Mouse (Mus musculus): Measurements from ENCODE around the gene Hdlbp.
"Not testable (repeated sequence)": the region's sequence is repeated elsewhere in the genome, so short reads cannot be mapped to it uniquely, and the experiment has no call there.

Gene Hdlbp

GRCm38 (mm10) chr1:93478586-93479475 lies at the start of gene Hdlbp:
TSS of gene Hdlbp (minus strand) at chr1:93478815.
- peak; percentile 99 for DNase-seq (ENCODE audit: low read depth, low spot score)

- no peak for DNase-seq (ENCODE audit: low read depth, low spot score)
Measured at GRCm38 (mm10) chr1:93522325-93522724, 43.7 kb upstream of the Hdlbp start.

GRCm38 (mm10) chr1:93521491-93521890 lies 42.9 kb upstream of the Hdlbp start:
- DNase-seq (ENCODE audit: low read depth, low spot score), result no peak

- DNase-seq (ENCODE audit: low read depth, low spot score), result no peak
Measured at GRCm38 (mm10) chr1:93513221-93513620, 34.6 kb upstream of the Hdlbp start.

- peak; percentile 9 for DNase-seq (ENCODE audit: low read depth, low spot score)
Measured at GRCm38 (mm10) chr1:93512351-93512690, 33.7 kb upstream of the Hdlbp start.

GRCm38 (mm10) chr1:93511585-93512350 lies 33.2 kb upstream of the Hdlbp start, which contains the start of gene Farp2:
TSS of gene Farp2 (plus strand) at chr1:93512079.
- peak; percentile 98 for DNase-seq (ENCODE audit: low read depth, low spot score)

GRCm38 (mm10) chr1:93508576-93508975 lies 30.0 kb upstream of the Hdlbp start:
- not testable (repeated sequence) for DNase-seq (ENCODE audit: low read depth, low spot score)

GRCm38 (mm10) chr1:93506944-93507676 lies 28.5 kb upstream of the Hdlbp start:
- peak; percentile 57 for DNase-seq (ENCODE audit: low read depth, low spot score)

- DNase-seq (ENCODE audit: low read depth, low spot score), result no peak
Measured at GRCm38 (mm10) chr1:93495312-93495711, 16.7 kb upstream of the Hdlbp start.

GRCm38 (mm10) chr1:93486302-93486701 lies 7.7 kb upstream of the Hdlbp start:
- DNase-seq (ENCODE audit: low read depth, low spot score), result not testable (repeated sequence)

- DNase-seq (ENCODE audit: low read depth, low spot score), result peak; percentile 50
Measured at GRCm38 (mm10) chr1:93479476-93480083, 965 bp upstream of the Hdlbp start.

GRCm38 (mm10) chr1:93477758-93478585 lies 643 bp downstream of the Hdlbp start:
- peak; percentile 98 for DNase-seq (ENCODE audit: low read depth, low spot score)

GRCm38 (mm10) chr1:93475694-93476093 lies 2.9 kb downstream of the Hdlbp start:
- no peak for DNase-seq (ENCODE audit: low read depth, low spot score)

GRCm38 (mm10) chr1:93468626-93469025 lies 10.0 kb downstream of the Hdlbp start:
- DNase-seq (ENCODE audit: low read depth, low spot score), result no peak

GRCm38 (mm10) chr1:93465746-93466145 lies 12.9 kb downstream of the Hdlbp start:
- DNase-seq (ENCODE audit: low read depth, low spot score), result no peak

- no peak for DNase-seq (ENCODE audit: low read depth, low spot score)
Measured at GRCm38 (mm10) chr1:93465066-93465465, 13.5 kb downstream of the Hdlbp start.

GRCm38 (mm10) chr1:93459101-93459500 lies 19.5 kb downstream of the Hdlbp start:
- DNase-seq (ENCODE audit: low read depth, low spot score), result no peak

GRCm38 (mm10) chr1:93458357-93458756 lies 20.3 kb downstream of the Hdlbp start:
- DNase-seq (ENCODE audit: low read depth, low spot score), result no peak

GRCm38 (mm10) chr1:93453721-93454255 lies 24.8 kb downstream of the Hdlbp start:
- DNase-seq (ENCODE audit: low read depth, low spot score), result no peak

- not testable (repeated sequence) for DNase-seq (ENCODE audit: low read depth, low spot score)
Measured at GRCm38 (mm10) chr1:93450118-93450517, 28.5 kb downstream of the Hdlbp start.
